Mouse (Mus musculus) G1E-ER4 (cell line): ENCODE results near the gene Gm45837. TPM values are rescaled to one million over a fixed set of nuclear protein-coding genes. Genes with fewer than 3 reads are reported as not detected.

Experiments used
- GATA1 ChIP-seq: IDR thresholded peaks from one replicate; pipeline ENCODE4 v1.8.0; 2012; ENCODE audit warnings: low read length, inconsistent platforms
- polyA plus RNA-seq: library from polyadenylated mRNA; stranded (reverse); fragments of >175 nt; gene quantifications from 2 replicates; pipeline ENCODE4 v1.2.3, GENCODE M21; 2012

Gm45837 gene
- polyA plus RNA-seq, 1 experiment, result not detected

- no peak for TF ChIP-seq GATA1
Observed at GRCm38 (mm10) chr7:101463665-101464271, 53.1 kb downstream of the Gm45837 start.

GRCm38 (mm10) chr7:101464927-101465326 lies 54.2 kb downstream of the Gm45837 start:
- TF ChIP-seq GATA1, result no peak

GRCm38 (mm10) chr7:101465392-101465791 lies 54.7 kb downstream of the Gm45837 start:
- TF ChIP-seq GATA1, result no peak

GRCm38 (mm10) chr7:101465850-101466580 lies 55.3 kb downstream of the Gm45837 start:
- no peak for TF ChIP-seq GATA1

GRCm38 (mm10) chr7:101466581-101467081 lies 55.9 kb downstream of the Gm45837 start:
- no peak for TF ChIP-seq GATA1

- no peak for TF ChIP-seq GATA1
Observed at GRCm38 (mm10) chr7:101471423-101471822, 60.7 kb downstream of the Gm45837 start.

- TF ChIP-seq GATA1, result no peak
Observed at GRCm38 (mm10) chr7:101471968-101472480, 61.3 kb downstream of the Gm45837 start.

GRCm38 (mm10) chr7:101472598-101473558 lies 62.2 kb downstream of the Gm45837 start:
- TF ChIP-seq GATA1, result no peak

- TF ChIP-seq GATA1, result no peak
Observed at GRCm38 (mm10) chr7:101474399-101474811, 63.7 kb downstream of the Gm45837 start.

- no peak for TF ChIP-seq GATA1
Observed at GRCm38 (mm10) chr7:101476028-101476427, 65.3 kb downstream of the Gm45837 start.

GRCm38 (mm10) chr7:101476493-101476892 lies 65.8 kb downstream of the Gm45837 start:
- no peak for TF ChIP-seq GATA1

GRCm38 (mm10) chr7:101477200-101477599 lies 66.5 kb downstream of the Gm45837 start:
- TF ChIP-seq GATA1, result no peak

GRCm38 (mm10) chr7:101478099-101478498 lies 67.4 kb downstream of the Gm45837 start:
- TF ChIP-seq GATA1, result no peak

- TF ChIP-seq GATA1, result no peak
Observed at GRCm38 (mm10) chr7:101479841-101480240, 69.2 kb downstream of the Gm45837 start.

GRCm38 (mm10) chr7:101480671-101481070 lies 70.0 kb downstream of the Gm45837 start:
- no peak for TF ChIP-seq GATA1
